Mouse (Mus musculus): ENCODE measurements around the gene Msantd2.

The Msantd2 gene

DNA sequence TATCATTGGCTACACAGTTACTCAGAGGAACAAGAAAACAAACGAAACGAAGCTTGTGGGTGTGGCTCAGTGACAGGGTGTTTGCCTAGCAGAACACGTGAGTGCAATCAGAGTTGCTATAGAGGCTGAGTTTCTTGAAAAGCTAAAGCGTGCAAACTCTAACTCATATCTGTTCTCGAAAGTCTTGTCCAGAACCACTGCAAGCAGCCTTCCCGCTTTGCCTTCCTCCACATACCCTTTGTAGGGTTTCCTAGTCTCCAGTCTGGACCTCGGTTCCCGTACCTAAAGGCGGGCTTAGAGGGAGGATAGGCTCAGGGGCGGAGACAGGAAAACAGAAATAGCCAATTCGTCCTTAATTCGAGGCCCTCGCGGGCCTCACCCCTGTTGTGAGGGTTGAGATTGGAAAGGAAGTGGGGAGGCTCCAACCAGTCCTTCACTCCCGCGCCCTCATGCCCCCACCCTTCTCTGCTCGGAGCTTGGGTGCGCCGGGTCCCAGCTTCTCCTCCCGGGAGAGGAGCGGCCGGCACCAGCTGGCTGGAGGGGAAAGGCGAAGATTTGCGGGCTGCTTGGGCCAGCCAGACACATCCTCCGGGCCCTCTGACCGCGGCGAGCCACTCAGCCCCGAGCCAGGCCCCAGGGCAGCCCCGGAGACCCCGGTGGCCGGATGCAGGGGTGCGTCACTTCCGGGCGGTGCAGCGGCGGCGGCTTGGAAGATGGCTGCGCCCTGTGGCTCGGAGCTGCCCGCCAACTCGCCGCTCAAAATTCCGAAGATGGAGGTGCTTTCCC is at the start of gene Msantd2:
Msantd2 (plus strand) TSS at position 709 of the 786 bp plus-strand sequence.
- DNase-seq (ENCODE audit: low spot score), result peak; percentile 89

DNA sequence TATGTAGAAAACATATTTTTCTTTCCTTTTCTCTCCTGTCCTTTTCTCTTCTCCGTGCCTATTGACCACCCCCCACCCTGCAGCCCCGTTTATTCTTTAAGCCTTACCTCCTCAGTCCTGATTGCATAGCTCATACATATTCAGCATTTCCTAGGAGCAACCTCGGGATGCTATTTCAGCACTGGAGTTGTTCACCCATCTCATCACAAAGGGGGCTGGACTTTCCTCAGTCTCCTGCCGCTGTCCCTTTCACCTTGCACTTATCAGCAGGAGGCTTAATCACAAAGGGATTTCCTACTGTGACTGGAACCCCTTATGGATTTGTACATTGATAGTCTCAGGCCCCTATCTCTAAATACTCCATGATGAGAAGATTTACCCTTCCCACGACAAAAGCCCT is 36.7 kb upstream of the Msantd2 start:
- no peak for DNase-seq (ENCODE audit: low spot score)

DNA sequence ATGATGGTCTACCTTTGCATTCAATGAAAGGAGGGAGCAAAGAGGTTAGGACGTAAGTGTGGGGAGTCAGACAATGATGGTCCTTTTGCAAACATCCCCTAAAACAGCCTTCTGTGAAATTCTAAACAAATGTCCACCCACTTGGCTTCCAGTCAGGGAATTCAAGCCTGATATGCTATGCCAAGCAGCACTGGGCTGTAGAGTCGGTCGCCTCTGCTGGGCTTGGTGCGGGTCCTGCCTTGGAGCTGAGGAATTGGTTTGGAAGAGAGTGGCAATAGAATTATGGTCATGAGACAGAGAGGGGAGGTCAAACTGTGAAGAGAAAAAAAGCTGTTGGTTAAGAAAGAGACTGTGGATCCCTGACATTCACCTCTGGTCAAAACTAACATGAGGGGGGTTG is 35.8 kb upstream of the Msantd2 start:
- no peak for DNase-seq (ENCODE audit: low spot score)

DNA sequence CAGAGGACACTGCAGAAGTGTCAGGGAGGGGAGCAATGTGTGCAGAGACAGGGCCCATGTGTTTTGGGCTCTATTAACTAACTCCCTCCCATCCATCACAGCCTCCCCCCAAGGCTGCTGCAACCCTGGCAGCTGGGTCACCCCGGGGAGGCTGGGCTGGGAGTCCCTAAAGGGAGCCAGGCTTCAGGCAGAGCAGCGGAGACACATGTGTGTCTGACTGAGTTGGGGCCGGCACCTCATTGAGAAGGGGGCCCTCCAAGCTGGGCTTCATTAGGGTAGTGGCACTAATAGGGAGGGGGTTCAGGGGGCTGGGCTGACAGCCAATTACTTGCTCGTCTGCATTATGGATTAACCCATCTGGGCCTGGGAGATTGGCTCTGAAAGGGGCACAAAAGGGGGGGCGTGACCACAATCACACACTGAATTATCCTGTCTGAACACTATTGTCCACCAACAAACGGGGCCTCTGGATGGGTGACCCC is 35.1 kb upstream of the Msantd2 start:
- DNase-seq (ENCODE audit: low spot score), result no peak

DNA sequence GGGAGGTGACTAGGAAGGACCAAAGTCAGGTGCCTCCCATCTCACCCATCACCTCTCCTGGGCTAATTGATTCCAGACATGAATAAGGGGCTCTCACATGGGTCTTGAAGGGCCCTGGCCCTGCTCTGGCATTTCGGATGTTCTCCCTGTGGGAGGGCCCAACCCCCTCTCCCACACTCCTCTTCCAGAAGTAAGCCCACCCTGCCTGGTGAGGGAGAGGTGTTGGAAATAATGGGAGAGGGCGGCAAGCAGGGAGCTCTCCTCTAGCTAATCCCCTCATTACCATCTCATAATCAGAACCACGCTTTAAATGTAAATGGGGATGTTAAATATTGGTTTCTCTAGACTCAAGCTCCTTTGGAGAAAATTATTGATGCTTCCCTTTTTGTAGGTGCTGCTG is 34.1 kb upstream of the Msantd2 start:
- no peak for DNase-seq (ENCODE audit: low spot score)

DNA sequence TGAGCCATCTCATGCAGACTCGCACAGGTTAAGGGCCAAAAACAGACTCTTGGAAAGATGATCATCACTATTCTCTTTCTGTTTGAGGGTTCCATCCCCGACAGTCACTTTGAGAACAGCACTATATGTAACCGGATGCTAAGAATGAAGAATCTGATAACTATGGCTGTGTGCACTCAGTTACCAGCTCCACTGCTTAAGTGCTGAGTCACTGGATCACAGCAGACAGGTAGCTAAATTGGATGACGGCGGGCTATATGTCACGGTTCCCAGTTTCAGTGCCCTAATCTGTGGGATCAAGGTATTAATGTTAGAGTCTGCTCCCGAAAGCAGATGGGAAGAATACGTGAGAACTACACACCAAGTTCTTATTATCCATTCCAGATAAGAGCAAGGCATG is 33.3 kb upstream of the Msantd2 start:
- no peak for DNase-seq (ENCODE audit: low spot score)

DNA sequence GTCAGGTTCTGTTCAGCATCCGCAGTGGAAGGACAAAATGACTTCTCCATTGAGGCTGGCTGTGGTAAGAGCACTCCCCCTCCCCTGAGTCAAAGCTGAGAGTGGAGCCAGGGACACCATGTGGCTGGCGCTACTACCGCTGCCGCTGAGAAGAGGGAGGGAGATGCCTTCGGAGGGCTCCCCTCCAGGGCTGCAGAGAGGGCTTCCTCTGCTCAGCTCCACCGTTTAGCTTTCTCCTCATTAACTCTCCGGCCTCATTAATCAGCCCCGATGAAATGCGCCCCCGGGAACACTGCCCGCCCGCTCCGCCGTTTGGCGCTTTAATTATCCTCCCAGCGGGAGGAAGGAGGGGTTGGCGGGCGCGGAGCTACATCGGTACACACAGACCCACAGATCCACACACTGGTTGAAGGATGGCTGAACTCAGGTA is 32.6 kb upstream of the Msantd2 start:
- no peak for DNase-seq (ENCODE audit: low spot score)

DNA sequence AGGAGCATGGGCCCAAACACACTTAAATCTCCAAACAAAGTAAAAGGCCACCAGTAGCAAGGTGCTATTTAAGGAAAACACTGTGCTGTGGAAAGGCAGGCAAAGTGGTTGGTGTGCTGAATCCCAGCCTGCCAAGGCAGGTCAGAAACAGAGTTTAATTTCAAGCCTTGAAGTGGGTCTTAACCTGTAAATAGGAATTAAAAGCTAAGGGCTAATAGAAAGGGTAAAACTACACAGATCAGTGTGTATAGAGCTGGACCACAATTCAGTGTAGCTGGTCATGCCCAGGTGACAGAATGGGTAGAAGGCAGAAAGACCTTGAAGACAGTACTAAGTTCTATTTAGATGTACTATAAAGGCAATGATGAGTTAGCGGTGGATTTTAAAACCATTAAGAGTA is 32.0 kb upstream of the Msantd2 start:
- no peak for DNase-seq (ENCODE audit: low spot score)

DNA sequence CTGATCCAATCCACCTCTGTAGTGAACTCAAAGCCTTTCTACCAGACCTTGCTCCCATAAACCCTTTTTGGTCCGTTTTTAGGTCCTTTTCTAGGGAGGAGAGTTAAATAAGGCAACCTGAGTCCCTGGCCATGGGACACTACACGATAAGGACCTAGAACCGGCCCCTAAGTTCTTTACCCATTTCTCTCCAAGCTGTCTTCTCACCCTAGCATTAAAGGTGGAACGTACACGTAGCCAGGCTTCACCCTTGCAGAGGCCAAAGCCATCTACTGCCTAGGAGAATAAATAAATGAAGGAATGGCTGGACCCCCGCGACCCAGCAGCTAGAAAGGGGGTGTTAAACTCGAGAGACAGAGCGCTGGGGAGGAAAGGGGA is 29.5 kb upstream of the Msantd2 start:
- DNase-seq (ENCODE audit: low spot score), result no peak

DNA sequence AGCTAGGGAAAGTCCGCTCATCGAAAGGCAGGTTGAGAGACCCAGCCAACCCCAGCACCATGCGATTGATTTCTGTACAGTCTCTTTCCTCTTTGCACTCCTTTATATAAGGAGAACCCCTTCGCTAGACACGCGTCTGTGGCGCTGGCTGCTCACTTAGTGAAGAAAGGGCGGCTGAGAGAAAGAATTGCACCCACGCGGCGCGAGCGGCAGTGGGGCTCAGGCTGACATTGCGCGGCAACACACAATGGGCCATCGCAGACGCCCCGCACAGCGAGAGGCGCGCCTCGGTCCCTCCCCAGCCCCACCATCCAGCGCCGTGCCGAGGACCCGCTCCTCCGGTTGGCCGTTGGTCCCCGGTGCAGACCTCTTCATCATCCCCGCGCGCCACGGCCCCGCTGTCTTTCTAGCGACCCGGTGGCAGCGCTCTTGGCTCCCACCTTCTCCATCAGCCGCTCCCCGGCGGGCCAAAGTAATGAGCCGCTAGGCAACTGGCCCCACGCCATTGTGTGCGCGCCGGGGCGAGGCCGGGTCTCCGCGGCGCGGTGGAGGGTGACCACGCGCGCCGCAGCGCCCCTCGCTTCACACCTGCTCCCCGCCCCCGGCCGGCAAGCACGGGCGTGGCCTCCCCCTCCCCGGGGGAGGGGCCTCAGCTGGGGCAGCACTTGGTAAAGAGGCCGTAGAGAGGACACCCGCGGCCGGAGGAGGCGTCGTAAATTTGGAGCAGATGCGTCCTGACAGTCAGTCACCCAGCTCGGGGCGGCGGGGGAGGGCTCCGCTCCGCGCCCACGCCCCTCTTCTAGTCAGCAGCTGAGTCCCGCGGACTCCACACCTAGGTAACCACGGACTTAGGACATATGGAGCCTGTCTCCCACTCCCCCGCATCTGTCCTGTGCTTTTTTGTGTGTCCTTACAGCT is 28.8 kb upstream of the Msantd2 start:
- no peak for DNase-seq (ENCODE audit: low spot score)

DNA sequence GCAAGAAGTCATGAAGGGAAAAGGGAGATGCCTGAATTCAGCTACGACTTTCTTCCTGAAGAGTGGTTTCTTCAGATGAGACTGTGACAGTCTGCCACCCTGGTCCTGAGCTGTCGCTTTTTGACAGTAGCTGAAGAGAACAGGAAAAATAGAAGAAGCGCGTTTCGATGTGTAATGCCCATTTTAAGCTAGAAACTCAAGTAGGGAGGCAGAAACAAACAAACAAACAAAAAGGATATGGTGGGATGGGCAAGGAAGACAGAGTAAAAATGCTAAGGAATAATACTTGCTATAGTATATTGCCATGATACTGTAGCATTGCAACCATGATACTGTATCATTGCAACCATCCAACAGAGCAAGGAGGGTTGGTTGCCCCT is 28.2 kb upstream of the Msantd2 start:
- no peak for DNase-seq (ENCODE audit: low spot score)

DNA sequence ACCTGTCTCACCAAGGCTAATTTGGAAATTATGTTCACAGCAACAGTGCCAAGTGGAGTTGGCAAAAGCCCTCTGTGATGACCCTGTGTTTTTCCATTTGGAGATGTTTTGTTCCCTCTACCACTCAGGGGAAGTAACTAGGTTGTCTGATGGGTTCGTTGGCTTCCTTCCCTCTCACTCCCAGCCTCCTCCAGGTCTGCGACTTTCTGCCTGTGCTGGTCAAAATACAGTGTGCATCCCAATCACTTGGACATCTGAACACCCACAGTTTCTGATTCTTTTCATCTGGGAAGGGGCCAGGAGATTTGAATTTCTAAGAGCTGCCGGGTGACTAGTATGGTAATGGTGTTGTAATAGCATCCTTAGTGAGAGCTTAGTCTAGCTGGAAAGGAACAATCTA is 27.5 kb upstream of the Msantd2 start:
- DNase-seq (ENCODE audit: low spot score), result no peak

DNA sequence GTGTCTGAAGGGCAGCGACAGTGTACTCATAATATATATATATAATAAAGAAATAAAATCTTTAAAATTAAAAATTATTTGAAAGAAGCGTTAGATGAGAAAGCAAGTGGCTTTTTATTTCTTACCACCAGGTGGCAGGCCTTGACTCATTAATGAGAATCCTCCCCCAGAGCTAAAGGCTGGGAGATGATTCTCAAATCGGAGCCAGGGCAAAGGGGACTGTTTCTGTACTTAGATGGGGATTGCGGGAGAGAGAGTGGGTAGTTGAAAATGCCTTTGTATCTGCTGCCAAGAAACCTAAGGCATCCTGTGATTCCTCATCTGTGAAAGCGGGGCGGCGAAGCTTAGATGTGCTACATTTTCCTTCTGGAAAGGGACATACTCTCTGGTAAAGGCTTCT is 26.4 kb upstream of the Msantd2 start:
- DNase-seq (ENCODE audit: low spot score), result peak; percentile 69

DNA sequence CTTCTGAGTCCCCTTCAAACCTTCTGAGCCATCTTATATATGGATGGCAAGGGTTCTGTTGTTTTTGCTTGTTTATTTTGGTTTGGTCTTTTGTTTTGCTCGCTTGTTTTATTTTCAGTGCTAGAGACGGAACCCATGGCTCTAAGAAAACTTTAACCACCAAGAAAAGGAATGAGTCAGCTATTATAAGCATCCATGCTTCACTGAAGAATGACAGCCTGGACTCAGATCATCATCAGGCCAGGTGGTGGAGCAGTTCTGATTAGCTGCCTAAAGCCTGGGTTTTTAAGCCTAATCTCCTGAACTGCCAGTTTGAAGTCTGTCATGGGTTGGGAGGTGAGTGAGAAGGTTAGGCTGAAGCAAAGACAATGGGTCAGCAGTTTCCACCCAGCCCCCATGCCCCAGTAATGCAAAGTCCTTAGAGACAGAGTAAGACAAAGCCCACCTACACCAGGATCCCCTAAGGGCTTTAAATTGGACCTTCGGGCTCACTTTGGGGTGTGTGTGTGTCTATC is 15.5 kb upstream of the Msantd2 start:
- DNase-seq (ENCODE audit: low spot score), result no peak

DNA sequence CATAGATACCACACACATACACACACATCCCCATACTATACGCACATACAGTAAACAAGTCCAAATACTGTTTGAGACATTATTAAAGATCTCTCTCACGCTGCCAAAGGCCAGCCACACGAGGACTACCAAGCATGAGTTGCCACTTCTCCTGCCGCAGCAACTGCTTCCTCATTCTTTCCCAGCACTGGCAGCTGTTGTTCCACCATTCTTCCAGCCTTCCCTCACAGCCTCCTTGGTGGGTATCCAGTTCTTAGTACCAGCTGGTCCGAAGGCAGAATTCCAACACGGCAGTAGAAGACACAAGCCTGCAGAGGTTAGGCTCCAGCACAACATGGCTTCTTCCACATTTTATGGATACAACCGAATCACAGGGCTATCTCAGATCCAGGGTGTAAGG is 14.2 kb upstream of the Msantd2 start:
- DNase-seq (ENCODE audit: low spot score), result no peak

DNA sequence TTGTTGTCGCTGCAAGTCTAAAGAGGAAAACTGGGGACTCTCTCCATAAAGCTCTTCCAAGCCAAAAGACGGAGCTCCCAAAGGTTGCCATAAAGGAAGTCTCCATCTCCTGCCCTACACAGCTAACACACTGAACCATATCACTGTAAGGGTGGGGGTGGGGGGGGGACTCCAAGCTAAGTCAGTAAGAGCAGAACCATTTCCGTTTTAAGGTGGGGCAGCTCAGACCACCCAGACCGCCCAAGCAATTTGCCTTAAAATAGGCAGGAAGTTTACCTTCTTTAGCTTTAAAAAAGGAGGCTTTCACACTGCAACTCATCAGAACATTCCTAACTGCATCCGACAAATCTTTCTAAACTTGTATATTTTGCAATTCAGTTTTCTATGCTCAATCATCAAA is 4.0 kb upstream of the Msantd2 start:
- DNase-seq (ENCODE audit: low spot score), result no peak

DNA sequence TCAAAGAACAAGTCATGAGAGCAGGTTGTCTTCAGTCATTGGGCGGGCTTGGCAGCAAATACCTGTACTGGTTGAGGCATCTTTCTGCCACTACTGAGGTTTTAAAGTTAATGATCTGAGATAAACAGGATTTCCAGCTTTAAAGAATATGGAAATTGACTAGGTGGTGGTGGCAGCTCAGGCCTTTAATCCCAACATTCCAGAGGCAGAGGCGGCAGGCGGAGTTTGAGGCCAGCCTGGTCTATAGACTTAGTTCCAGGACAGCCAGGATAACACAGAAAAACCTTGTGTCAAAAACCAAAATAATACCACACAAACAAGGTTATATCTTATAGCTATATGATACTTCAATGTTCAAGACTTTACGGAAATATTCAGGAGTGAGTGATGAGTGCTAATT is 1.1 kb upstream of the Msantd2 start:
- DNase-seq (ENCODE audit: low spot score), result no peak

DNA sequence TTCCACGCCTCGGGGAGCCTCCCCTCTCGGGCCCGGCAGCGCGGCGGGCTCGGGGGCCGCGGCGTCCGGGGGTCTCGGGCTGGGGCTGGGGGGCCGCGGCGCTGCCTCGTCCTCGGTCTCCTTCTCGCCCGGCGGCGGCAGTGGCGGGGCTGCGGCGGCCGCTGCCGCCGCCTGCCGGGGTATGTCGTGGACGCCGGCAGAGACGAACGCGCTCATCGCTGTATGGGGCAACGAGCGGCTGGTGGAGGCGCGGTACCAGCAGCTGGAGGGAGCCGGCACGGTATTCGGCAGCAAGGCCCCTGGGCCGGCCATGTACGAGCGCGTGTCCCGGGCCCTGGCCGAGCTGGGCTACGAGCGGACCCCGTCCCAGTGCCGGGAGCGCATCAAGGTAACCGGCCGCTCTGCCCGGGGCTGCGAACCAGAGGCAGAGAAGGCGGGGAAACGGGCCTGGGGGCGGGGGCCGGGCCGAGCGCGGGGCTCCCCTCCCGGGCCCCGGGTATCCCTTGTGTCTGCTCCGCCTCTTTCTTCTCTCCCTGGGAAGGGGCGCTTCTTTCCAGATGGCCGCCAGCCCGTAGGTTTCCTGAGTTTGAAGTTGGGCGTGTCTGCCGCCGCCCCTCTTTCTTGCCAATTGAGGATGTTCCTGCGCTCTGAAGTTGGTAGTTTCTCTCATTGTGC is 464 bp downstream of the Msantd2 start:
- peak; percentile 35 for DNase-seq (ENCODE audit: low spot score)

DNA sequence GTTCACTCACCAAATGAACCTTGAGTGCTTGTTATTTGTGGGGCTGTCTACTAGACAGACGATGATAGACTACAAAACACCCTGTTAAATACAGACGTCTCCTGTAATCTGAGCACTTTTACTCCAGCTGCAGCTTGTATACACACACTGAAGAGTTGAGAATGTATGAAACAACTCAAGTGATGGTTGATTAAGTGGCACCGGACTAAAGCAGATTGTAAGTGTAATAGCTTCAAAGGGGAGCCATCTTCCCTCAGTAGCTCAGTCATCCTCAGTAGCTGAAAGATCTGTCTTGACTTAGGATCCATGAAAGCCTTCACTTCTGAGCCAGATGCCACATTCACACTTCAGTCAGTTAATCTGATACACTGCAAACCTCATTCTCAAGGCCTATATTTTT is 6.6 kb downstream of the Msantd2 start:
- no peak for DNase-seq (ENCODE audit: low spot score)

DNA sequence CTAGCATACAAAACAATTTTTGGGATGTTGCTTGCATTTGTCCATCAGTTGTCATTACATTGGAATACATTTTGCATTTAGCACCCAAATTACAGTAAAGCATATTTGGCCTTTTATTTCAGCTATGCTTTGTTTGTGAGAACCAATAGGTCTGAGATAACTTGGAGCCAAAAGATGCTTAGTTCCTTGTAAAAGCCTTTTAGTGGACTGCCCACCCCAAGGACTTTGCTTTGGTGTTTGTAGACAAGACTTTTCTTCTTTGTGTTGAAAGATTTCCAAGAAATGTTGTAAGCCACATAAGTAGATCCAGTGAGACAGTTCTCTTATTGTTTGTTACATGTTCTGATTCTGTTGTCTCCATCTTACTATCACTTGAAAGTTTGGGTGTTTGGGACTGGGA is 7.2 kb downstream of the Msantd2 start:
- no peak for DNase-seq (ENCODE audit: low spot score)

DNA sequence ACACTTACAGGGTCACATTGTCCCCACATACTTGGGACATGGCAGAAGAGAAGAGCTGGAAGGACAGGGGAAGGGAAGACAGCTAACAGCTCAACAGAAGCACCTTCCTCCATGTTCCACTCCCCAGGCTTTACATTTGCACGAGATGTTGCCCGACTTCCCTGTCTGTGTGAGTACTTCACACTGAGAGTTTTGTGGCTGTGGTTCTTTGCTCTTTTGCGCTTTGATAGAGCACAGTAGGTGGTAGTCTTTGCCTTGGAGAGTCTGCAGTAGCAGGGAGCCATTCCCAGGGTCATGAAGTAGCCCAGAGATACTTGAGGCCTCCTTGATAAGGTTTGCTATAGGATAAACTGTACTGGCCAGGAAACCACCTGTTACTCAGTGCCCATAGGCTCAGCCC is 11.1 kb downstream of the Msantd2 start:
- no peak for DNase-seq (ENCODE audit: low spot score)

DNA sequence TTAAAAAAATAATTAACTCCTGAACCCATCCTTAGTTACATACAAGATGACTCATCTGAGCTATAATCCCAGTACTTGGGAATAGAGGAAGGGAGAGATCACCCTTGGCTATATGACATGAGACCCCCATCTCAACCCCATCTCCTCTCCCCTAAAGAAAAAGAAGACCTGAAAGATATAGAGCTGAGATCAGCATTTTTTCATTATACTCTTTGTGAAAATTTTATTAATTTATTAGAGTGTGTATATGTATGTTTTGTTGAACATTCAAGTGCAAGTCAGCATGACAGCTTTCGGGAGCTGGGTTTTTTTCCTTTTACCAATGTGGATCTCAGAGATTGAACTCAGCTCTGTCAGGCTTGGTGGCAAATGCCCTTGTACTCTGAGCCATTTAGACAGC is 12.1 kb downstream of the Msantd2 start:
- DNase-seq (ENCODE audit: low spot score), result no peak

Measured in adipocyte (in vitro differentiated cells).